Mouse (Mus musculus) R1 (cell line): ENCODE data around the gene Gtf3c3.

Source experiments
- DNase-seq: peaks from one replicate; pipeline ENCODE4 v3.0.0-alpha.2; 2018; ENCODE audit warnings: low read depth, low spot score

Gene Gtf3c3

DNA sequence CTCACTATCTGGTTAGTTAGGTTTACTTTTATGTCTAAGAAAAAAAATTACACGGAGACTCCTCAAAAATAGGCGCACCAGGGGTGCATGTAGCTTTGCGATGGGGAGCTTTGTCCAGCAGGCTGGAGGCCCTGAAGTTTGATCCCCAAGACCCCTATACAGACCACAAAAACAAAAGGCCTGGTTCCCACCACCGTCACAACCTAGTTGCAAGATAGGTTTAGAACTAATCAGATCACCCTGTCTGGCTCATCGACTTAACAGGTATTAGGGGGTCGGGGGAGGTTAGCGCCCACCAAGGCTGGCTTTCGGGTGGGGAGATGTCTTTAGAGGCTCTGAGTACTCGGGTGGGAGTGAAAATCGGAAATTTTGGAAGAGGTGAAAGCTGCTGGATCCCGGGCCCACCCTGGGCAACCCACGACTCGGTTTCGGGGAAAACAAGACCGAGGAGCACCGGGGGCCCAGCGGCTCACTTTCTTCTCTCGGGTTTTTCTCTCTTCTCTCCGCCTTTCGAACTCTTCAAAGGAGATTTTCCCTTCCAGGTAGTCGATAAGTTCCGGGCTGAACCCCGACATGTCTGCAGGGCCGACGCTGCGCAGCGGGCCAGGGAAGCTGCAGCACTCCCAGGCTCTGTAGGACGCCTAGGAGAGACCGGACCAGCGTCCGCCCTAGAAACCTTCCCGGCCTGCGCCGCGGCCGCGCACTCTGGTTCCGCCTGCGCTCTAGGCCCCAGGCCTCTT, at the start of gene Gtf3c3:
Gene Gtf3c3, minus strand, starts transcription at position 632 of the 740 bp plus-strand sequence.
- peak; percentile 87 for DNase-seq

DNA sequence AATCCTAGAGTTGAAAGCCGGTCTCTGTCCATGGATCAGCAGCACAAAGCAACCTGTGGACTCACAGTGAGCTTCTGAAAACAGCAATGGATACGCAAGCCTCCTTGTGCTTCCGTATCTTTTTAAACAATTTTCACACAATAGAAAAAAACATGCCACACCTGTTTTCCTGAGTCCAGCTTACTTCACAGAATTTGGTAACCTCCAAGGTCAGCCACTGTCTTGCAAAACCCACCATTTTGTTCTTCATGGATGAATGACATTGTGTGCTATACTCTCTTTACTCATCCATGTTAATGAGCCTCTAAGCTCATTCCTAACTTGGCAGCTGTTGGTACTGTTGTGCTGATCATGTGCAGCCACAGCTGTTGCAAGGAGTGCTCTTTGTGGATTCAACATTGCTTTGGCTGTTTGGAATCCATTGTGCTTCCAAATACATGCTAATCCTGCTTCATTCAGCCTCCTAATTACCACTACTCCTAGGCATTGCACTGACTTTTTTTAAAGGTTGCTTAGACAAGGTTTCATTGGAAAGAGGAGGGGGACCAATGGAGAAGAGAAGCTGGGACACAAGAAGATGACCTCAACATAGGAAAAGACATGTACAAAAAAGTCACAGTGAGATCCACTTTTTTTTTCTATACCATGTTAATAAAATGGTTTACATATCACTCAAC, 46.1 kb upstream of the Gtf3c3 start:
- peak; percentile 99 for DNase-seq

DNA sequence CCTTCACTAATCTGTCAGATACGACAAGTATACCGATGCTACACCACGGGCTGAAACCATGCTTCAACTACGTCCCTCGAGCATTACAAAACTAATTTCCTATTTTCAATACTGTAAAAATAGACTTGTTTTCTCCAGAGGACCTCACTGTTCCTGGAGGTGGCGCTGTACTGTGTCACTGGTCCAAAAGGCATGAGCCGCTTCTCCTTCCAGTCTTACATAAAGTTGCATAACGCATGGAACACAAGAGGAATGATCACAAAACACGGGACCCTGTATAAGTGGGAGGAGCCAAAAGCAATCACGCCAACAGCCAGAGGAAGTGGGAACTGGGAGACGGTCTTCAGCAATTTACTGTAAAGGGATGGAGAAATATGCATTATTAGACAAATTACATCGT, 41.7 kb upstream of the Gtf3c3 start:
- peak; percentile 54 for DNase-seq

DNA sequence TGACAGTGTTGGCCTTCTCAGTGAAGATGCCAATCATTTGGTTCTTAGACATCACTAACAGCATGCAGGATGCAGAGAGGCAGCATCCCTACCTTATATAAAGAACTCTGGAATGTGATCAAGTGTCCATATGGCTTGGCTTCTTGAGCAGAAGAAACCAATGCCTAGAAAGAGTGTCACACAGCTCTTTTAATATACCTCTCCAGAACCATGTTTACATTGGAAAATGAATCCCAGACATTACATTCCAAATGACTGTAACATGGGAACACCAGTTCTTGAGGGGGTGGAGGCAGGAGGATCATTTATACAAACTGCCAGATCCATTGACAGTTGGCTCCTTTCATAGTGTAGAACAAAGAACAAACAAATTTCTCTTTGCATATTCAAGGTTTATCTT, 29.9 kb upstream of the Gtf3c3 start:
- DNase-seq, result no peak

DNA sequence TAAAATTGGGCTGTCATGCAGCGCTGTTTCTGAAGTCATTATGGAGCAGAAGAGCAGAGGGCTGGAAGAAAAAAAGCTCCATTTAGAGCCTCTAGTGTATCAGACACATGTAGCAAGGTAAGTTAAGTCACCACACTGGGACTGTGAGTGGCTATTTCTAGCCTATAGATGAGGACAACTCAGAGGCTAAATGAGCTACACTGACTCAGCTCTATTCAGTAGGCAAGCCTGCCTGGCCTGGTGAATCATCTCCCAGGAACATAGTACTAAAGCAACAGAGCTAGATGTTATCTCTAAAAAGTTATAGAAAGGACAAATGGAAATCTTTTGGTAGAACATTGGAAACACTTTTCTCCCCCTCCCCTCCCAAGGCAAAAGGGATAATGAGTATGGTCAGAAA, 28.6 kb upstream of the Gtf3c3 start:
- DNase-seq, result no peak

DNA sequence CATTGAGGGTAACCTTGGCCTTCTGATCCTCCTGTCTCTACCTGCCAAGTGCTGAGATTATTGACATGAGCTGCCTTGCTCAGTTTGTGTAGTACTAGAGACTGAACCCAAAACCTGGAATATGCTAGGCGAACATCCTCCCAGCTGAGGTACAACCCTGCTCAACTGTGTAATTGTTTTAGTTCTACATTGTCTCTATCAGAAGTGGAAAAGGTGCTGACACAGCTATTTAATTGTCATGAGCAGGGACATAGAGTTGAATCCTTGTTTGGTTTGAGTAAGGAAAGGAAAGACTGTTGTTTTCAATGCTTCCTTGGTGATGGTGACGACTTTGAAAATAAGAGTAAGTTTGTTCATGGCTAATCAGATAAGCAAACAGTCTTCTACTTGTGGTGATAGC, 13.3 kb upstream of the Gtf3c3 start:
- no peak for DNase-seq

DNA sequence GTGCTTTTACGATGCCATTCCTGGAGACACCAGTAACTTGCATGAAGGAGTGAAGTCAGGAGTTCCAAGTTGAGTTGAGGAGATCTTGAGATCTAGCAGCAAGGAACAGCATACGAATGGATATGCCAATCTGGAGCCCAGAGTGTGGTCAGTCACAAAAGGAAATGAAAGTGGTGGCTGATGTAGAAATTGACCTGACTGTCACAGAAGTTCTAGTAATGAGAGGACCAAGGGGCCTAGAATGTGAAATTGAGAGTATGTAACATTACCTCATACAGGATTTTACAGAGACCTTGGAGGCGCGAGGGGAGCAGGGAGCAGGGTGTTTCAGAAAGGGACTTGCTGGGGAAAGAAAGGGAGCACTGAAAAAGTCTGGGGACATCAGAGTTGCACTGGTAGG, 10.1 kb upstream of the Gtf3c3 start:
- DNase-seq, result no peak

DNA sequence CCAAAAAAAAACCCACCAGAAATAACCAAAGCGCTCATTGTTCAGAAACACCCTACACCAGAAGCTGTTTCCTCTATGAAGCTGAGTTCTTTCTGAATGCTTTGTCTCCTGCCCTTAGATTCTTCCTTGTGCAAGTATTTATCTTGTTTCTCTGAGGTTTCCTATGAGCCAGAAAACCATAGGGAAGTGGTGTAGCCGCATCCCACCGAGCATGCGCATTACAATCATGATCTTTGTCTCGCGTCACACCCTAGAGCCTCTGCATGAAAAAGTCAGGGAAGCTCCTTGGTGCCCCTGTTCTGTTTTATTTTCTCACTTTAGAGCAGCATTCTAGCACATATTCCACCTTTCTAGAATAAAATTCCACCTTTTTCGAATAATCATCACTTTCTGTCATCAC, 4.9 kb upstream of the Gtf3c3 start:
- DNase-seq, result peak; percentile 70

DNA sequence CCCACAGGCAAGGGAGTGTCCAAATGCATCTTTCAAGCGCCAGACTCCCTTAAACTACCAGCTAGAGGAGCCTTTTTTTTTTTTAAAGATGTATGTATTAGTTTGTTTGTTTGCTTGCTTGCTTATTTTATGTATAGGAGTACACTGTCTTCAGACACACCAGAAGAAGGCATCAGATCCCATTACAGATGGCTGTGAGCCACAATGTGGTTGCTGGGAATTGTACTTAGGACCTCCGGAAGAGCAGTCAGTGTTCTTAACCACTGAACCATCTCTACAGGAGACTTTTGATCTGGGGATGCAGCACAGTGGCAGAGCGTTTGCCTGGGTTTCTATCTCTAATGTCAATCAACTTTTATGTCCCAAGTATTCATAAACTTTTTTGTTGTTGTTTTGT, 307 bp upstream of the Gtf3c3 start:
- DNase-seq, result no peak

DNA sequence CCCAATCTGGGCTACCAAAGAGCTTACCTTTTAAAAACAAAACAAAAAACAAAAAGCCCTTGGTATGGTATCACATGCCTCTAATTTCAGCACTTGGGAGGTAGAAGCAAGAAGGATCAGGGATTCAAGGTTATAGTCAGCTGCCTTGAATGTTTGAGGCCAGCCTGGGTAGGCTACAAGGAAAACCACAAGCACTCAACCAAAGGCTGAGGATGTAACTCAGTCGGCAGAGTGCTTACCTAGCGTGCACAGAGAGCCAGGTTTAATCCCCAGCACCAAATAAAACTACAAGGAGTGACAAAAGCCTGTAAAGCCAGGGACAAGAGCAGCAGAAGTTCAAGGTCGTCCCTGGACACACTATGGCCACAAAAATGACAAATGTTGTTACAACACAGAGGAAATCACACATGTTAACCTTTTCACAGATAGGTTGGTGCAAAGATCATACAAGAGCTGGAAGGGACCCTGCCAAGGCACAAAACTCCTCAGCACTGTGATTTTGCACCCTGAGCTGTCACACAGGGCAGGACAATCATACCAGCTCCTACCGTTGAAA, 16.5 kb downstream of the Gtf3c3 start:
- DNase-seq, result no peak

DNA sequence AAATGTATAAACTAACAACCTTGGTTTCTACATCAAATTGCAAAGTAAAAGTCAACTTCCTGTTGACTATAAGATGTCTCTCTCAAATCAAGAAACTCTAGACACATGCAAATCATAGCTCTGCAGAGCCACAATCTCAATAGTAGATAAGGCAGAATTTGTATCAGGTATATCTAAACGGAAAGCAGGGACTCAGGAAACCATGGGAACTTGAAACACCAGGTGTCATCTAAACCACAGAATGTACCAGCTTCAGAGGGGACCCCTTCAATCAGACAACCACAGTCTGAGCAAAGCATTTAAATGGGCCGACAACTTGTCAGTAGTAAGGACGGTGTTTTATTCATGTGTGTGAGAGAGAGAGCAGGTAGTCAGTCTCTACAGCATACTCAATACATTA, 17.1 kb downstream of the Gtf3c3 start:
- no peak for DNase-seq

DNA sequence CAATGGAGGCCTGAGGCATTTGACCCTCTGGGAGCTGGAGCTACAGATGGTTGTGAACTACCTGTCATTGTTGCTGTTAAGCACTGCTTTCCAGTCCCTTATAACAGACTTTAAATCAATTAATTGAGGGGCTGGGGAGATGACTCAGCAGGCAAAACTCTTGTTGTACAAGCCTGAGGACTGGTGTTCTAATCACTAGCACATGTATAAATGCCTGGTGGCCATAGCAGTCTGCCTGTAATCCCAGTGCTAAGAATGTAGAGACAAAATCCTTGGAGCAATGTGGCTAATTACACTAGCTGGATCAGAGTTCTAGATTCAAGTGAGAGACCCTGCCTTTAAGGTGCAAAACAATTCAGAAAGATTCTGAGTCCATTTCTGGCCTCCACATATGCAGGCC, 36.0 kb downstream of the Gtf3c3 start:
- no peak for DNase-seq

DNA sequence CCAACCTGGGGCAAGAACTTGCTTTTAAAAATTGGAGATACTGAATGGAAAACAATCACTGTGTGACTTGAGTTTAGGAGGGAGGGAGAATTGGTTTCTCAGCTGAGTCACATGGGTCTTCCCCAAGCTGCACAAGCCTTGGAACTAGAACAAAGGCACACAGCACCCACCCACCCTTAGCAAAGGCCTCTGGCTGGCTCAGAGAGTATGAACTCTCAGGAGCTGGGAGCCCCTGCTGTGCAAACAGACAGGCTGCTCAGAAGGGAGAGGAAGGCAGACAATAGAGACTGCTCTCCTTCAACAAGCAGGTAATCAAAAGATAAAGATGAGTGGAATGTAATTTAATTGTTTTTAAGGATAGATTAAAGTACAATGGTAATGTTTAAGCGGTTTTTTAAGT, 54.5 kb downstream of the Gtf3c3 start:
- DNase-seq, result peak; percentile 82

DNA sequence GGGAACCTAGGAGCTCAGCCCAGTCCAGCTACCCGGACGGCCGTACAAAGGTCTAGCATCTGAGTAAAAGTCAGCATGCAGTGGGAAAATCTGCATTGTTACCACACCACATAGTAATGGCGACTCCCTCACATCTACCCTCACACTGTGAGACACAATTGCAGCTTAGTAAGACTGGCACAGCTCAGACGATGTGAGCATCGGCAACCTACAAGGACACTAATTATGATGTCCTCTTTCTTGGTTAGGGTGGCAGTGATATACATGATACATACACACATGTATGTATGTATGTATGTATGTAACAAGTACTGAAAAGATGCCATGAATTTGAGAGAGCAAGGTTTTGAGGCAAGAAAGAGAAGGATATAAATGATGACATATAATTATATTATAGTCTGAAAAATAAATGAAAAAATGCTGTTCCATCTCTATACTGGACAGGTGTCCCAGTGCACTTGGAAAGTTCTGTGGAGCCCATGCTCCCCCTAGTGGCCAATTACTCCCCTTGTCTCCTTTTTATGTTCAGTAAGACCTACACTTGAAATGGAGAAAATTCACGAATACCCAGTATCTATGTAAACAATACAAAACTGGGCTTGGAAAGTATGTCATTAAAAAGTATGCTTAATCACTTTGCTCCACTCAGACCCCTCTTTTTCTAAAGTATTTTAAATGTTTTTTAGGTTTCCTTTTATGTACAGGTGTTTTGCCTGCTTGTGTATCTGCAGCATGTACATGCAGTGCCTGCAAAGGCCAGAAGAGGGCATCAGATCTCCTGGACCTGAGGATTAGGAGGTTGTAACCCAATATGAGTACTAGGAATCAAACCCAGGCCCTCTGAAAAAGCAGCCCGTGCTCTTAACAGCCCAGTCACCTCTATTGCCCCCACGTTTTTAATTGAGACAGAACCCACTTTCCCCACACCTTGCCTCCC, 57.5 kb downstream of the Gtf3c3 start:
- peak; percentile 84 for DNase-seq

DNA sequence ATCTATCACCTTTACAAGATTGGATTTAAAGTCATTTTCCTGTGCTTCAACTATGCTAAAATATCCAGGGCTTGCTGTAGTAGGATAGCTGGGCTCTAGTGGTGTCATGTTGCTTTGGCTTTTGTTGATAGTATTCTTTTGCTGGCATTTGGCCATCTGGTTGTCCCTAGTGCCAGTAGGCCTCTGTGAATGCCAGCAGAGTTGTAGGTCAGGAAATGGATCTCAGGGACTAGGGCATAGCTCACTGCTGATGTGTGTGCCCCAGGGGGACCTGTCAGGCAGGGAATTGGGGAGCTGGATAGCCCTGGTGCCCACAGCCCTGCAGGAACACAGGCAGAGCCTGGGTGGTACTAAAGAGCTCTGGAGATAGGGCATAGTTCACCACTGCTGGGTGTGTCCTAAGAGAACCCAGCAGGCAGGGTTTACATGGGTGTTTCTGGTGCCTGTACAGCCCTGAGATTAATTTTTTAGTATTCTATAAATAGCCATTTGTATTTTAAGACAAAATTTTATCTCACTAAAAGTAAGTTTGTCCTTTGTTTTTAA, 61.2 kb downstream of the Gtf3c3 start:
- DNase-seq, result no peak

DNA sequence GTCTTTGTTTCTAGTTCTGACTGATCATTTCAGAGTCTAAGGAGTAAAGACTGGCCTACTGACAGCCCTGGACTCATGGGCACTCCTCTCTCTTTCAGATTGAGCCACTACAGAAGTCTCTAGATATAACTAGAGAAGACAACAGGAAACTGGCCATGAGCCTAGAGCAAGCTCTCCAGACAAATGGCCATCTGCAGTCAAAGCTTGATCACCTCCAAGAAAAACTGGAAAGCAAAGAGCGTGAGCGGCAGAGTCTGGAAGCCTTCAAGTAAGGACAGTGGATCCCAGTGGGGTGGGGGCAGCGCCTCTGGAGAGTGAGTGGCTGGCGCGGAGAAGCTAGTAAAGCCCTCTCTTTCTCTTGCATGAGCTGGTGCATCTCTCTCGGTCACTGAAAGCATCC, 82.2 kb downstream of the Gtf3c3 start:
- DNase-seq, result no peak

DNA sequence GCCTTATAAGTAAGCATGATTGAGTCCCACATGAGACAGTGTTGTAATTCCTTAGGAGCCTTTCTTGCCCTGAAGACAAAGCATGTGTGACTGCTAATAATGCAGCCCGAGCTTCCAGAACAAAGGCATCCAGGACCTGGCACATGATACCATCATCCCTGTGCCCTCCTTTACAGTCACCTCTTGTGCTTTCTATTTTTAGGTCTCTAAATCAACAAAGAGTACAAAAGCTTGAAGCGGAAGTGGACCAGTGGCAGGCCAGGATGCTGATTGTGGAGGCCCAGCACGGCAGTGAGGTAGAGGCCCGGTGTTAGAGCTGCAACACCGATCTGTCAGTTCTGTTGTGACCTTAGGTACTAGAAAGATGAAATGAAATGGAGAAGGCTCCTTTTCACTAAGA, 83.3 kb downstream of the Gtf3c3 start:
- DNase-seq, result no peak

DNA sequence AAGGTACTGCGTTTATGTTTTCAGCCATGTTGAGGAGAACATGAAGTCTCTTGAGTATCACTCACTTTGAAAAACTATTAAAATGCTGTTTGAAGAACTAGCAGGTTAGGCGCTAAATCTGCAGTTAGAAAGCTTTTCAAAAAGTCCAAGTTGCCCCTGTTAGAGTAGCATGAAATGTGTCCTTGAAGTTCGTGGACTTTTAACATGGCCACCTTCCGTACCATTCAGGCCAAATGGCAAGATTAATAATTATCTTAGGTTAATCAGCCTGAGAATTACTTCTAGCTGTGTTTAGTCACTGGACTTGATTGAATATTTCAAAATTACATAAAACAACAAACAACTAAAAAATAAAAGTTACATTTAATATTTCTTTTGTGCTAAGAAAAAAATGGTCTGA, 84.0 kb downstream of the Gtf3c3 start:
- no peak for DNase-seq
